Mouse (Mus musculus) layer of hippocampus, adult 11-12 months (tissue): Measurements from ENCODE around the gene Haspin.
A peak's percentile ranks its signal among the peaks of the same experiment; 100 is the strongest.

Experiments
- DNase-seq: peaks from one replicate; pipeline ENCODE4 v3.0.0; 2022; ENCODE audit warnings: low spot score

Haspin gene

GRCm38 (mm10) chr11:73137591-73138501 is at the start of gene Haspin:
TSS of gene Haspin (minus strand) at chr11:73138294.
- DNase-seq: peak; percentile 88

- no peak for DNase-seq
These were observed 49.1 kb upstream of the Haspin start for GRCm38 (mm10) chr11:73187231-73187630.

- DNase-seq: no peak
These were observed 48.0 kb upstream of the Haspin start for GRCm38 (mm10) chr11:73185872-73186615.

GRCm38 (mm10) chr11:73177895-73178294 is 39.8 kb upstream of the Haspin start:
- DNase-seq: no peak

- DNase-seq: no peak
These were observed 39.4 kb upstream of the Haspin start for GRCm38 (mm10) chr11:73177509-73177875.

GRCm38 (mm10) chr11:73176608-73177508 is 38.8 kb upstream of the Haspin start, which contains the start of the genes Emc6 and Tax1bp3:
TSS of gene Emc6 (minus strand) at chr11:73177037.
TSS of gene Tax1bp3 (plus strand) at chr11:73177083.
- DNase-seq: peak; percentile 95

GRCm38 (mm10) chr11:73176186-73176585 is 38.1 kb upstream of the Haspin start:
- no peak for DNase-seq

GRCm38 (mm10) chr11:73175612-73176011 is 37.5 kb upstream of the Haspin start:
- DNase-seq: no peak

GRCm38 (mm10) chr11:73172186-73172585 is 34.1 kb upstream of the Haspin start:
- no peak for DNase-seq

GRCm38 (mm10) chr11:73169231-73169630 is 31.1 kb upstream of the Haspin start:
- DNase-seq: peak; percentile 73

- no peak for DNase-seq
These were observed 30.5 kb upstream of the Haspin start for GRCm38 (mm10) chr11:73168576-73168975.

GRCm38 (mm10) chr11:73168071-73168470 is 30.0 kb upstream of the Haspin start:
- no peak for DNase-seq

- DNase-seq: no peak
These were observed 24.2 kb upstream of the Haspin start for GRCm38 (mm10) chr11:73162284-73162683.

- no peak for DNase-seq
These were observed 23.5 kb upstream of the Haspin start for GRCm38 (mm10) chr11:73161616-73162015.

- DNase-seq: no peak
These were observed 22.7 kb upstream of the Haspin start for GRCm38 (mm10) chr11:73160811-73161200.

- no peak for DNase-seq
These were observed 22.1 kb upstream of the Haspin start, which contains the start of gene P2rx5 for GRCm38 (mm10) chr11:73159957-73160810. TSS of gene P2rx5 (plus strand) at chr11:73160421.

- no peak for DNase-seq
These were observed 17.0 kb upstream of the Haspin start for GRCm38 (mm10) chr11:73155071-73155470.

GRCm38 (mm10) chr11:73148209-73148608 is 10.1 kb upstream of the Haspin start:
- DNase-seq: no peak

GRCm38 (mm10) chr11:73146975-73147365 is 8.9 kb upstream of the Haspin start:
- no peak for DNase-seq

GRCm38 (mm10) chr11:73146026-73146974 is 8.2 kb upstream of the Haspin start:
- no peak for DNase-seq
